Mouse (Mus musculus): ENCODE measurements at regions not wholly inside any gene's neighbourhood (a gene's known extent, or its start where the extent isn't known, plus 50 kb on each side); places are given as distances from the start of the nearest gene placed in this dataset.
"Not testable (repeated sequence)": the region's sequence is repeated elsewhere in the genome, so short reads cannot be mapped to it uniquely, and the experiment has no call there.

GRCm38 (mm10) chr7:58310096-58310495, 345.9 kb upstream of the Atp10a start:
- peak in 1 of 2 experiments; percentile 60 for DNase-seq (ENCODE audit: low spot score in 2 of 2)
- intact Hi-C loops (cut with DNase I), result no loop called here

- intact Hi-C loops (cut with DNase I), result no loop called here
- DNase-seq (ENCODE audit: low spot score in 2 of 2), result no peak
Observed at GRCm38 (mm10) chr7:58322381-58322780, 333.6 kb upstream of the Atp10a start.

GRCm38 (mm10) chr7:58367384-58367783, 288.6 kb upstream of the Atp10a start:
- DNase-seq (ENCODE audit: low spot score in 2 of 2), result no peak
- intact Hi-C loops (cut with DNase I), result no loop called here

- intact Hi-C loops (cut with DNase I), result no loop called here
- DNase-seq (ENCODE audit: low spot score in 2 of 2), result peak; percentile 28 to 55
Observed at GRCm38 (mm10) chr7:58383401-58383800, 272.6 kb upstream of the Atp10a start.

- no peak for DNase-seq (ENCODE audit: low spot score in 2 of 2)
- intact Hi-C loops (cut with DNase I), result no loop called here
Observed at GRCm38 (mm10) chr7:58388326-58388725, 267.6 kb upstream of the Atp10a start.

DNA sequence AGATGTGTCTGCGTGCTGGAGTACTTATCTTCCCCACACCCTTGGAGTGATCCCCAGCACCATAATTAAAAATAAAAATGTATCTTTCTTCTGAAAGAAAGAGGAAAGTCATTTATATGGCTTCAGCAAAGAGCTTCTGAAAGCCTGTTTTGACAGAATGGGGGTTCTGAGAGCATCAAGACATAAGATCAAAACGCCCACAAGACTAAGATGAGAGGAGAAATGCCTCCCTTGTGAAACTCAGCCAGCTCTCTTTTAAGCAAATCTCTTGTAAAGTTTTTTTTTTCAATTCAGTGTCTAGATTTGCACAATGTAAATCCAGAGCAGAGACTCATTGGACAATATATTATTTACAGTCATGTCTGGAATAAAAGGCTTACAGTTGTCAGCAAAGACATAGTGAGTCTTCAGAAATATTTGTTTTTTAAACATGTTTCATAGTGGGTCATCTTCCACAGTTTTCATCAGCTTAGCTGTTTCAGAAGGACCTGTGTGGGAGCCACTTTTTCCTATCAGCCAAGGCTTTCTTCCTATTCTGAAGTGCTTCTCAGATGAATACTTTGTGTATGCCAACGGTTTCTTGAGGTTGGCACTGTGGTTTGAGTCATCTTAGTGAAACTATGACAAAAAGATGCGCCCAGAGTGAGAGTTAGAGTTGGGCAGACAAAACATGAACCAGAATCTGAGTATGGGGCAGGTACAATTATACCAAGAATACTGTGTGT, 263.4 kb upstream of the Atp10a start:
- intact Hi-C loops (cut with DNase I), result loop anchor here (10.0 kb wide), 2 partner anchors 138 to 878 kb away; partner anchors contain the start of gene Gabra5
- no peak for DNase-seq (ENCODE audit: low spot score in 2 of 2)

DNA sequence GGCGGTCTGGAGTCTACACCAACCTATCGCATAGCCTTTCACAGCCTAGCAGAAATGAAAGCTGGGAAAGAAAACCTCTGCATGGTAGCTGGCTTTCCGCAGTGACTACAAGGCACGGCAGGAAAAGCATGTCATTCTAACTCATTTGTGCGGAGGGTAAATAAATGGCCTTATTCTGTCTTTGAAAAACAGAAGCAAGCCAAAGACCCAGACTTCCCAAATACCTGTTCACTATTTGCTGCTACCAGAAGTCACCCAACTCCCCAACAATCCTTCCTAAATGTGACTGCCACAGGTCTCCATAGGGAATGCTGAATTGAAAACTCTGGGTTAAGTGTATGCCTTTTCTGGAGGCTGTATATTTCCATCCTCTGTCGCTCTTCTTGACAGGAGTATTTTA, 258.0 kb upstream of the Atp10a start:
- intact Hi-C loops (cut with DNase I), result loop anchor here (10.0 kb wide), 2 partner anchors 143 to 883 kb away; partner anchors contain the start of gene Gabra5
- no peak for DNase-seq (ENCODE audit: low spot score in 2 of 2)

- intact Hi-C loops (cut with DNase I), result loop anchor here (10.0 kb wide), 2 partner anchors 144 to 884 kb away; partner anchors contain the start of gene Gabra5
- DNase-seq (ENCODE audit: low spot score in 2 of 2), result no peak
Observed at GRCm38 (mm10) chr7:58398558-58399144, 257.3 kb upstream of the Atp10a start.

DNA sequence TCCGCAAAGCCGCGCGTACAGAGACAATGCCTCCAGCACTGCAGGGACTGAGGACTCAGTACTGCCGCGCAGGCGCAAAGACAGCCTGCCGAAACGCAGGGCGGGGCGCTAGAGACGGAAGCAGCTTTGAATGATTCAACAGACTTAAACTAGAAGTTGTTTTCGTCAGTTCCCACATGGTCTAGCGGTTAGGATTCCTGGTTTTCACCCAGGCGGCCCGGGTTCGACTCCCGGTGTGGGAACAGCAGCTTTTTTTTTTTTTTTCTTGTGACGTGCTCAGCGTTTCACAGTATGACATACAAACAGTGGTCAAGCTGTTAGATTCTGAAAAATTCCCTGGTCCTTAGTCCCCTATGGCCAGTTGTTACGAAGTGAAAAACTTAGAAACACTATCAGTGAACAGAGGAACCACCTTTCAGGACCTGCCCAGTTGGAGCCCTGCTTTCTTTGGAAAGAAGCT, 256.8 kb upstream of the Atp10a start:
- intact Hi-C loops (cut with DNase I), result loop anchor here (10.0 kb wide), 2 partner anchors 144 to 884 kb away; partner anchors contain the start of gene Gabra5
- DNase-seq (ENCODE audit: low spot score in 2 of 2), result peak; percentile 95 to 98

DNA sequence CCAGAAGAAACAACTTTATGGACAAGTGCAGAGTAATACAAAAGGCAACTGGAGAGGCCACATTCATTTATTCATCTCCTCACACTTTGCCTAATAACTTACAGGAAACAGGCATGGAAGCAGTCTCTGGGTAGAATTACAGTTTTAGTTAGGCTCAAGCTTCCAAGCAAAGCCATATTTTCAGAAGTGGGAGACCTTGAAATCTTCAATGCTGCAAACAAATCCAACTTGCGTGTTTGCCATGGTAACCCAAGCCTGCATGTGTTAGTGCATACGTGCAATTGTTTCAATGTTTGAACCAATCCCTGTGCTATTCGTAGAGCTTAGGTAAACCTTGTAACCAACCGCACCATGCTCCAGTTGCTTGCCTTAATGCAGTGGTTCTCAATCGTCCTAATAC, 256.3 kb upstream of the Atp10a start:
- intact Hi-C loops (cut with DNase I), result loop anchor here (10.0 kb wide), 2 partner anchors 145 to 885 kb away; partner anchors contain the start of gene Gabra5
- peak in 1 of 2 experiments; percentile 16 for DNase-seq (ENCODE audit: low spot score in 2 of 2)

DNA sequence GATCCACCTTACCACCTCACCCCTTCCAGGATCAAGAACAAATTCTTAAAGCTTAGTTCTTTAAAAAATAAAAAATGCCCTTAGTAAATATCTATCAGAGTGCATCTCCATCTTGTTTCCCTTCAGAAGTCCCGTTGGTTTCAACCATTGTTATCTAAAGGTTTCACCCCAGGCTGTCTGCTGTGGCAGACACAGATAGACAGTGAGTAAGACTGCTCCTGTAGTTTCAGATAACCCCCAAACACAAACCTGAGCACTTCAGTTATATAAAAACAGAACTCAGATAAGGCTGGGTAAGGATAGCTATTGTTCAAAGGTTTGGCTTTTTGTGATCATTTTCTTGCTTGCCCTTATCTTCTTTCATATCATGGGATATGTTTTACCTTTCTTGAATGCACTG, 255.4 kb upstream of the Atp10a start:
- intact Hi-C loops (cut with DNase I), result no loop called here
- DNase-seq (ENCODE audit: low spot score in 2 of 2), result no peak

- DNase-seq (ENCODE audit: low spot score in 2 of 2), result no peak
- intact Hi-C loops (cut with DNase I), result no loop called here
Observed at GRCm38 (mm10) chr7:58436888-58437625, 218.9 kb upstream of the Atp10a start.

DNA sequence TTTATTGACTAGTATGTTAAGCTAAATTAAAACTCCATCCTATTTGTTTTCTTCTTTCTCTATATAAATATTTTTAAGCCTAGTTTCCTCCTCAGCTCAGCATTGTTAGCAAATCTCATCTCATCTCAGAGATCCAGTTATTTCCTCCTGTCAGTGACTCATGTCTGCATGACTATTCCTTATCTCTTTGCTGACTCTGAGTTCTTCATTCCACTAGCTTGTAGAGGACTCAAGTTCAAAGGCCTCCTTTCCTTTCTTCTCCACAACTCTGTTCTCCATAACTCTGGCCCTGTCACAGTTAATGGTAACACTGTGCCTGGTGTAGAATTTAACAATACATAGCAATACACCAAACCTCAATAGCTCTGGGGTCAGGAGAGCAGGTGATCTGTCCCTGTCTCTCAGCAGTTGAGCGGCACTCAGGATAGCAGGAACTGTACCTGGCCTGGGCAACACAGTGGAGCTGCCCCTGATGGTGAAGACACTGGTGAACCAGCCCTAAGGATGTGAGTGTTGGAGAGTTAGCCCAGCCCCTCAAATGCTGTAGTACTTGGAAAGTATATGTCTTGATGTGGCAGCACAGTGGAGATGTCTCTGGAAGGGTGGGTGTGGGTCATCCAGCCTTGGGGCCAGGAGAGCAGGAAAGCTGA, 213.3 kb upstream of the Atp10a start:
- DNase-seq (ENCODE audit: low spot score in 2 of 2), result no peak
- intact Hi-C loops (cut with DNase I), result no loop called here

DNA sequence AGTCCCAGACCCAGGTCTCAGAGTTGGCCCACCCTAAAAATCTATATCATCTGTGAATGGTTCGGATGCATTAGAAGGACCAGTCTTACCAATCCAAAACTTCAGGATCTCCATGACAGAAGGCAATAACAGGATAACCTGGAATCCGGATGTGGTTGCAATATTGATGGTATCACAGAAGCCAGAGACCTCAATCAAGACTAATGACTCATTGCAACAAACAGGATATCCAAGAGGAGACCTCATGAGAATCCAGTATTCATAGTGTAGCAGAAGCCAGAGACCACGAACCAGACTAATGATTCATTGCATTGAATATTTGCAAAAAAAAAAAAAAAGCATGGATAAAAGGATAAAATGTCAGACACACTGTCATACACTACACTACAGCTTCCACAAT, 212.7 kb upstream of the Atp10a start:
- intact Hi-C loops (cut with DNase I), result no loop called here
- DNase-seq (ENCODE audit: low spot score in 2 of 2), result no peak

DNA sequence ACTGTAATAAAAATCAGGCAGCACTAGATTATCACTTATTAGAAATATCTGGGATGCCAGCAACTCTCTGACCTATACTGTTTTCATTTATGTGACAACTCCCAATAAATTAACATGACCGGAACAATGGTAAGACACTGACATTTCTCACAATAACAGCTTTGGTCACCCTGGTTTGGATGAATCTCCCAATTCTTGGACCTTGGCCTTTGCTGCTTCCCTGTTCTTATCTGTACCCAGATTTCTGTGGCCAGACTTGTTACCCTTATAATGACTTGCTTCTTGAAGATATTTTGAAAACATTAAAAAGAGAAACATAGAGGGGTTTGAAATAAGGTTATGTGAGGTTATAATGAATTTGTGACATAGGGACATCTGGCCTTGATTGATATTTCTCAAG, 210.2 kb upstream of the Atp10a start:
- intact Hi-C loops (cut with DNase I), result no loop called here
- DNase-seq (ENCODE audit: low spot score in 2 of 2), result no peak

GRCm38 (mm10) chr7:58446261-58446660, 209.7 kb upstream of the Atp10a start:
- intact Hi-C loops (cut with DNase I), result no loop called here
- DNase-seq (ENCODE audit: low spot score in 2 of 2), result no peak

DNA sequence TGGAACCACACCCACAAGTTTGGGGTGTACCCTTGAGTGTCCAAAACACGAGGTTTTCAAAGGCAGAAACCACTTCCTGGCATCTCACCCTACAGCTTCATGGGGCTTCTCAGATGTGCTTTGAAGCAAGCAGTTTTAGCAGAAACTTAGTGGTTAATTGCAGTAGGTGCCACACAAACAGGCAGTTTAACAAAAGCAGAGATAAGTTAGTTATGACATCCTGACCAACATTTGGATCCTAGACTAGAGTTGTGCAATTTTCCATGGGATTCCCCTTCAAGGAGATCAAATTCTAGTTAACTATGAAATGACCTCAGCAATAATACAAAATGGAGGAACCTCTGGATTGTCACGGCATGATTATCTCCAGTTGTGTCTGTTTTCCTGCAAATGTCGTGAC, 207.2 kb upstream of the Atp10a start:
- no peak for DNase-seq (ENCODE audit: low spot score in 2 of 2)
- intact Hi-C loops (cut with DNase I), result no loop called here

- intact Hi-C loops (cut with DNase I), result no loop called here
- DNase-seq (ENCODE audit: low spot score in 2 of 2), result no peak
Observed at GRCm38 (mm10) chr7:58451981-58452380, 204.0 kb upstream of the Atp10a start.

DNA sequence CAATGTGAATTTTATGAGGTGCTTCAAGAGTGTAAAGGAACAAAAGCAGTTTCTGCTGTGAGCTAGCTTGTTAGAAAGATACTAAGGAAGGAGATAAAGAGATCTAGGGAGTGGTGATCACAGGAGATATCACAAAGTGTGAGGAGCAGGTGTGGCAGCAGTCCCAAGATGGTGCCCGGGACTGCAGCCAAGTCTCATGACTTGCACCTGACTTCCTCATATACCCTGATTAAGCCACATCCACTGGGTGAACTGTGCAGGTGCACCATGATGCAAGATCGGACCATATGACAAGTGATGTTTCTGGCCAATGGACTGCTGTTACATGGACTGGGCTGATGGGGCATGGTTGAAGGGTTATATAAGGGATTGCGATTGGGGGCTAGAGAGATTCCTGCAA, 197.8 kb upstream of the Atp10a start:
- intact Hi-C loops (cut with DNase I); DNase-seq (ENCODE audit: low spot score in 2 of 2): not testable (repeated sequence)

DNA sequence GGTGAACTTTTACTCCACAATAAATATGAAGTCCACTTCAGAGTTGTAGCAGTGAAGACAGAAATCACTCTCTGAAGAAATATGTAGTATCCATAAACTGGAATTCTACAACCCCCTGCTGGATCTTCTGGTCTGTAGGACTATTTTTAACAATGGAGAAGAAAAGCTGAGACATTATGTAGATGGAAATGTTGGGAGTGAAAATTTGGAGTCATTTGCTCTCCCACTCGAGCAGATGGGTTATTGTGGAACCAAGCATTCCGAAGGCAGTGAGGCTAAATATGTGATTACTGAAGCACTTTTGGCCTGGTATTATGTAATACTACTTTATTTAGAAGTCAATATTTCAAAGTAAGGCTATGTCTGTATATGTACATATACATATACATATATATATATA, 195.0 kb upstream of the Atp10a start:
- peak; percentile 19 to 32 for DNase-seq (ENCODE audit: low spot score in 2 of 2)

More for the DNA sequence above, 195.0 kb upstream of the Atp10a start:
- intact Hi-C loops (cut with DNase I), result no loop called here
